Mouse (Mus musculus) common myeloid progenitor, adult 5-6 weeks (primary cell): ENCODE results near the gene Afg3l1. TPM values are rescaled to one million over a fixed set of nuclear protein-coding genes. Genes with fewer than 3 reads are reported as not detected.
"Not testable (repeated sequence)": the region's sequence is repeated elsewhere in the genome, so short reads cannot be mapped to it uniquely, and the experiment has no call there.

Experiments
- ATAC-seq: replicated peaks from 2 replicates; pipeline ENCODE4 v1.8.0; 2016; ENCODE audit warnings: low read depth, mild to moderate bottlenecking, moderate TSS enrichment, inconsistent platforms; ENCODE audit not compliant: poor library complexity, severe bottlenecking
- total RNA-seq: library from RNA; stranded (forward); fragments of 200-1000, 187-1606 nt; gene quantifications from 2 replicates; pipeline ENCODE4 v1.2.3, GENCODE M21; 2017

The Afg3l1 gene
- total RNA-seq, 1 experiment from 2014 or later, result 20.2 TPM

DNA sequence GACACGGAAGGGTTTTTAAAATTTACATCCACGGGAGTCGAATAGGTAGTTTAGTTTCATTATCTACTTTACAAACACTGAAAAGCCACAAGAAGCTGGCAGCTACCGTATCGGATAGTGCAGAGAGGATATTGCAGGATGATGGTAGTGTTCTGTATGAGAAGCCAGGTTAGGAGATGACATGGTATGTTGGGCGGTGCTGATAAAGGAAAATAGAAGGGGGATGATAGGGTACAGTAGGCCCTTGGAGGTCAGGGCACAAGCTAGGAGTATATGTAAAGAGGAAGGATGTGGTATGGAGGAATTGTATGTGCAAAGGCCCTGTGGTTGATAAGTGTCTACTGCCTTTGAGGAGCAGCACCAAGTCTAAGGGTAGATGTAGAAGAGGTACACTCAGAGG, 23.1 kb upstream of the Afg3l1 start:
- ATAC-seq, result peak; percentile 53

DNA sequence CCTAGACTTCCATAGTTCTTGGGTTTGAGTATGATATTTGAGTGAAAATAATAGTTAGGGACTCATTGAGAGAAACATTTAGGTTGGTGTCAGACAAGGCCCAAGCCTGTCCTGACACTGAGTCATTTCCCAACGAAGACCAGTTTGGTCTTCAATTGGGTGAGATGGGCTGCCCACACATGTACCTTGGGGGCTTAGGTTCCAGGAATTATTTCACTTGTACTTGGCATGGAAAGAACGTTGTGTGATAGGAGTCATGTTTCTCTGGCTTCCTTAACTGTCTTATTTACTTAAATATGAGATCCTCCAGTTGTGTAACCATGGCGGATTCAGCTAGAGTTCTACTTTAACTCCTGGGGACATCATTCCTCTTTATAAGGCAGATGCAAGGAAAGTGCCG, 14.1 kb upstream of the Afg3l1 start:
- ATAC-seq, result no peak

GRCm38 (mm10) chr8:123467476-123467875, 10.2 kb upstream of the Afg3l1 start:
- 0 out of 2 replicates have a peak, but pooled peaks have one; percentile 36 for ATAC-seq

DNA sequence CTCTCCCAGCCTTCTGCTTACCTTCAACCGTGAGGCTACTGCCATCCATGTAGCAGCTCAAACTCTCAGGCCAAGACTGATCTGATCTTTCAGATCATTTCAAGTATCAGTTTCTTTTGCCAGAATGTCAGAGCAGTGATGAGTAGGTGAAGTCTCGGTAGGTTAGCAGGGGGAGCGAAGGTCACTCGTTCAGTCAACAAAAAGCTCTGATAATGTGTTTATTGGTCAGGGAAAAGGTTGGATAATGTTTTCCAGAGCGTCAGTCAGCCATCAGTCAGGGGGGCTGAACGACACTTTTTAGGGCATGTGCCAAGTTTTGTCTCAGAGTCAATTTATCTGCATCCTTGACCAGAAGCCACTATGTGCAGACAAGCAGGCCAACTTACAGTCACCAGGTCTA, 4.7 kb upstream of the Afg3l1 start:
- ATAC-seq, result not testable (repeated sequence)

GRCm38 (mm10) chr8:123474549-123474948, 3.2 kb upstream of the Afg3l1 start:
- not testable (repeated sequence) for ATAC-seq

DNA sequence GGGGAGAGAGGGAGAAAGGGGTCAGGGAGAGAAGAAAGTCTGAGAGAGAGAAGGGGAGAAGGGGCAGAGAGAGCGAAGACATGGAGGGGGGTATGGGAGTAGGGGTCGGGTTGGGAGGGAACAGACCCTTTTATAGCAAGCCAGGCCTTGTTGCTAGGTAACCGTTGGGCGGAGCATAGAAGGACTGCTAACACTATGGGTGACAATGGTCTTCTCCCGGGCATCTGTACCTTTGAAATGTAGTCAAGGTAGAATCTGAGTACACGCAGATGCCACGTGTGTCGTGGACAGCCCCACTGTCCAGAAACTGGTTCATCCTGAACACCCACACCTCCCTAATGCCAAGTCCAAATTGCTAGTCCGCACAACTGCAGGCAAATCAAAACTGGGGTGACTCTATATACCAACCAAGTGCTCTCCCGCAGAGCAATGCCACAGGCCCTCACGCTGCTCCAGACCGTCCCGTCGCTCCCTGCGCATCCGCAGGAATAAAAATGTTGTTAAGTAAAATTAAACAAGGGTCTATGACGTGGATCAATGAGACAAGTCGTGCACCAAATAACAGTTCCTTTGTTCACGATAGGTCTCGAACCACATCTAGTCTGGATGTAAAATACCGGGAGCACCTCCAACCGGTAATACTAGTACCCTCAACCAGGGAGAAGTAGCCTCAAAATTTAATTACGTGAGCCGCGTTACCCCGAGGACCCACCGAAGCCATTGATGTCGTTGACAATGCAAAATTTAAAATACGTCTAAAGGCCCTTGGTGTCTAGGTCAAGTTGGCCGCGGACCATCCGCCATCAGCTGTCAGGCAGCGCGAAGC, 579 bp upstream of the Afg3l1 start:
- ATAC-seq, result no peak

GRCm38 (mm10) chr8:123478456-123479218, 934 bp downstream of the Afg3l1 start:
- peak; percentile 15; the same call in 1 of the 2 replicates for ATAC-seq

DNA sequence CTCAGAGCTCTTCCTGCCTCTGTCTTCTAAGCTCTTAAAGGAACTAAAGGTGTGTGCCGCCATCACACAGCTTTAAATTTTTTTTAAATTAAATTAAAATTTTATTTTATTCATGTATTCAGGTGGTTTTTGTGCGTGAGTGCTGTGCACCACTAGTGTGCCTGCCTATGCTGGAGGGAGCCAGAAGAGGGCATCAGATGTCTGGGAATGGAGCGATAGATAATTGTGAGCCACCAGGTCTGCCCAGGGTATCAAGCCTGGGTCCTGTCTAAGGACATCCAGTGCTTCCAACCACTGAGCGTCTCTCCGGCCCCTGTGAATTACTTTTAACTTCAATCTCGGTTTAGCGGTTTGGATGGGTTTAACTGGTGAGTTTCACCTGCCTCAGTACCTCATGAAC, 4.9 kb downstream of the Afg3l1 start:
- no peak for ATAC-seq

DNA sequence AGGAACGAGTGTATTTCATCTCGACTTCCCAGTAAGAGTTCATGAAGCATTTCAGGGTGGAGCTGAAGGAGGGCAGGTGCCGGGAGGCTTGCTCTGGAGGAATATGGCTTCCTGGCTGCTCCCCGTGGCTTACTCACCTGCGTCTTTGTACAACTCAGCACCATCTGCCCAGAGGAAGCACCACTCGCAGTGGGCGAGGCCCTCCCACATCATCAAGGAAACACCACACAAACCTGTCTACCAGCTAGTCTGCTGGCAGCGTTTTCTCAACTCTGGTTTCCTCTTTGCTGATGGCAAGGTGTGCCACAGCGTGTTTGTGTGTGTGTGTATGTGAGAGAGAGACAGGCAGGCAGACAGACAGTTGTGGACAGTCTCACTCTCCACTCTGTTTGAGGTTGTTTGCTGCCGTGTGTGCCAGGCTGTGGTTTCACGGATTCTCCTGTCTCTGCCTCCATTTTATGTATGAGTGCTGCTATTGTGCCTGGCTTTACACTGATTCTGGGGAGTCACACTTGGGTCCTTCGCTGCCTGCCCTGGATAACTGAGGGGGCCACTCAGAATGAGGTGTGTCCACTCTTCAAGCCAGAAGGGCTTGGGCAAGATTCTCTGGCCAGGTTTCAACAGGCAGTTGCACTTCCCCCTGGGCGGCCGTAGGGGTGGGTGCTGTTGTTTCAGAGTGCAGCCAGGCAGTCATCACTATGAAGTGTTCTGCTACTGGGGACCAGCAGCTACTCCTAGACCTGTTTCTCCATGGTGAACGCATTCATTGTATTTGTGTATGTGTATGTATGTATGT, 13.8 kb downstream of the Afg3l1 start:
- ATAC-seq, result no peak

GRCm38 (mm10) chr8:123492898-123493297, 15.2 kb downstream of the Afg3l1 start:
- no peak for ATAC-seq

GRCm38 (mm10) chr8:123497699-123498098, 20.0 kb downstream of the Afg3l1 start:
- no peak for ATAC-seq

DNA sequence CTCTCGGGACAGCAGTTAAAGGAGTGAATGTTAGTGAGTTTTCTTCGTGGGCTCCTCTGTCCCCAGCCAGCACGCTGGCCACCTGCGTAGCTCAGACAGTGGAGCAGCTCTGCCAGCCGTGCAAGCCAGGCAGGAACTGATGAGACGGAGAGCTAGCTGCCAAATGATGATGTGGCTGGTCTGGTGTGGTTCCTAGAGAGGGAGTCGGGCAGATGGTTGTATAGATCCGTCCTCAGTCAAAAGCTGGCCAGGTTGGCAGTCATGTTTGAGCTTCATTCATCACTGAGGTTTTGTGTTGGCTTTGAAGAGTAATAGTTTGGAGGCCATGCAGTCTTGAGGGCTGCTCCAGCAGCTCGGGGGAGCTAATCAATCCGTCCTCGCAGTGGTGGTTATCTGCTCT, 21.3 kb downstream of the Afg3l1 start:
- no peak for ATAC-seq

DNA sequence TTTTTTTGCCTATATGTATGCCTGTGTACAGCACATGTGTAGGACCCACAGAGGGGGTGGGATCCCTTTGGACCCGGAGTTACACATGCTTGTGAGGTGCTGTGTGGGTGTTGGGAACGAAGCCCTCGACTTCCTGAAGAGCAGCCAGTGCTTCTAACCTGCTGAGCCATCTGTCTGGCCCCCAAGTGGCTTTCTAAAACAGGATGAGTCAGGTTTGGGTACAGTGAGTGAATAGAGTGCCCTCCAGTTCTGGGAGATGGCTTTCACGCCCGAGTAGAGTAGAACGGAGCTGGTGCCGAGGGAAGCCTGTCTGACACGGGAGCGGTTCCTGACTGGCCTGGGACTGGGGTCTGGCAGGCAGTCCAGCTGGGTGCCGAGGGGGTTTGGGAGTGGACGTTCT, 21.9 kb downstream of the Afg3l1 start:
- no peak for ATAC-seq

DNA sequence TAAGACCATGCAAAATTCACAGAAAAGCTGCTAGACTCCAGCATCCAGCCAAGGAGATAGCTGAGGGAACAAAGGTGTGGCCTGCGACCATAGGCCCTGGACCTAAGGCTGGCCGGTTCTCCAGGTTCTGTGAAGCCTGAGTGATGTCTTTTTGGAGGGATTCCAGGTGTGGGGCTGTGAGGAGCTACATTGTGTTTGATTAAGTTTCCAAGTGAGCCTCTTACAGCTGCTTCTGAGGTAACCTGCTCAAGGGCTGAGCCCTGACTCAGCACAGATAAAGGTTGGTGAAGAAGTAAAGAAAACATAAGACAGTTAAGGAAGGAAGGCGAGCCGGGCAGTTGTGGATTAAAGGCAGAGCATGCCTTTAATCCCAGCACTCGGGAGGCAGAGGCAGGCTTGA, 24.5 kb downstream of the Afg3l1 start:
- ATAC-seq, result no peak

DNA sequence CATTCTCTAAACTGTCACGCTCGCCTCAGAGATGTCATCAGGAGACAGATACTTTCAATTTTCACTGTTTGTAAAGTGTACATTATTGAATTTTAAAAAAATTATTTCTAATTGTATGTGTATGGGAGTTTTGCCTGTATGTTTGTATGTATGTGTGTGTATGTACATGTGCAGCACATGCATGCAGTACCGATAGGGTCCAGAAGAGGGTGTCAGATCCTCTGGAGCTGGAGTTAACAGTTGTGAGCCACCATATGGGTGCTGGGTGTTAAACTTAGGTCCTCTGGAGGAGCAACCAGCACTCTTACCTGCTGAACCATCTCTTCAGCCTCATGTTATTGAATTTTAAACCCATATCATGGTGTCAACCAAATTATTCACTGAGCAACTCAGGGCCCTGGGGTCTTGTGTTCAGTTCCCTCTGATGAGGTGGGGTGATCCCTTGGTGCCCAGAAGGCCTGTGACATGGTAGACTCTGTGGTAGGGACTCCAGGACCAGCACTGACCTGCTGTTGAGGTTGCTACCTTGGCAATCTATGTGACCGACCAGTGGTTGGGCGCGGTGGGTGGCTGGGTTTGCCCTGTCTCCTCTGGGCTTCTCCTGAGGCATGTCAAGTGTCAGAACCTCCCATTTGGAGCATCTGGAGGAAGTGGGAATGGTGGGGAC, 26.2 kb downstream of the Afg3l1 start:
- ATAC-seq, result no peak

GRCm38 (mm10) chr8:123504591-123505195, 27.0 kb downstream of the Afg3l1 start:
- no peak for ATAC-seq

DNA sequence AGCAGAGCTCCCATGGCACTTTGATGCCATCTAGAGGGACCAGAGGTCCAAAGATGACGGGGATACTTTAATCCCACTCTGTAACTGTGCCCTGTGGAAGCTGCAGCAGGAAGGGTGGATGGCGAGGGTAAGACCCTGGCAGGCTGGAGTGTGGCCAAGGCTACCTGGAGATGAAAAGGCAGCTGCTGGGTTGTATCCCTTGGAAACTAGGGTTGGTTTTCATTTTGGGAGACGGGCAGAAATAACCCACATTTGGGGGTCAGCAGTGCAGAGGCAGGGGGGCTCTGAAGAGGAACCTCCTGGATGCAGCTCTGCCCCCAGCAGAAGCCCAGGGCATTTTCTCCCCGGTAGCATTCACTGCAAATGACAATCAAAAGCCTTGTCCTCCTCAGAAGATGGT, 27.6 kb downstream of the Afg3l1 start:
- ATAC-seq, result no peak

- ATAC-seq, result no peak
Measured at GRCm38 (mm10) chr8:123505695-123506094, 28.0 kb downstream of the Afg3l1 start.

DNA sequence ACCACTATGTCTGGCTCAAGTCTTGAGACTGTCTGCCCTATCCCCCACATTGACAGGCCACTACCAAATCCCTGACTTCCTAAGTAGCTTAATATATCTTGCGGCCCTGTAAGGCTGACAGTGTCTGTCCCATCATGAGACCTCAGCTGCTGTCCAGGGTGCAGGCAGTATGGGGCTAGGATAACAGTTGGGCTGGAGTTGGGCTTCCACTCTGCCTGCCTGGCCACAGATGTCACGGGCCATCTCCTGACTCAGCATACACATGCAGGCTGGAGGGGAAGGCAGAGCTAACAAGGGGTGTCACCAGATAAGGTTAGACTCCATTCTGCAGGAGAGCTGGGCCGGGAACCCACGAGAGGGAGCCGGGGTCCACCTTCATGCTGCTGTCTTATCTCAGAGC, 29.4 kb downstream of the Afg3l1 start:
- ATAC-seq, result no peak

DNA sequence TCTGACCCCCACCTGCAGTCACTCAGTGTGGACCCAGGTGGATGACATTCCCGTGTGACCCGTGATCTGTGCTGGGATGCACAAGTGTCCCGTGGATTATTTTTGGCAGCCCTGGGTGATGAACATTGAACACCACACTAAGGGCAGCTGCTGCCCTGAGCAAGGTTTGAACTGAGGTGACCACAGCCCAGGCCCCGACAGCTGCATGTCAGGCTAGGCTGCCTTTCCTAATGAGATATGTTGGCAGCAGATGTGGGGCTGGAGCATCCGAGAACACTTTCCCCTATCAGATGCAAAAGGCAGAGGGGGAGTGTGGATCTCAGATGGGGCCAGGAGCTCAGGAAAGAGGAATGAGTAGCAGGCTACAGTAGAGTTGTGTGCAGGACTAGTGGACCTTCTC, 33.1 kb downstream of the Afg3l1 start:
- no peak for ATAC-seq
